Mouse (Mus musculus) liver, embryonic 14.5 days (tissue): ENCODE measurements at regions not wholly inside any gene's neighbourhood (a gene's known extent, or its start where the extent isn't known, plus 50 kb on each side); places are given as distances from the start of the nearest gene placed in this dataset.

Experiments used
- CTCF ChIP-seq: IDR thresholded peaks from 2 replicates; pipeline ENCODE4 v1.5.1; 2016; ENCODE audit warnings: antibody characterized with exemption, low read depth, control low read depth
- EP300 ChIP-seq: IDR thresholded peaks from 2 replicates; pipeline ENCODE4 v1.6.1; 2016; ENCODE audit warnings: antibody characterized with exemption, low read depth

- TF ChIP-seq CTCF (no peak), EP300 (no peak)
These were observed 52.4 kb upstream of the Akirin2 start for GRCm38 (mm10) chr4:34498325-34498724.
